Mouse (Mus musculus) retina, adult 2 months (tissue): ENCODE data around the gene Best3.
"Not testable (repeated sequence)": the region's sequence is repeated elsewhere in the genome, so short reads cannot be mapped to it uniquely, and the experiment has no call there.

ENCODE experiments used
- DNase-seq: peaks from one replicate; pipeline ENCODE4 v3.0.0-alpha.2; 2012; ENCODE audit warnings: low read depth, low spot score

Best3 gene

DNA sequence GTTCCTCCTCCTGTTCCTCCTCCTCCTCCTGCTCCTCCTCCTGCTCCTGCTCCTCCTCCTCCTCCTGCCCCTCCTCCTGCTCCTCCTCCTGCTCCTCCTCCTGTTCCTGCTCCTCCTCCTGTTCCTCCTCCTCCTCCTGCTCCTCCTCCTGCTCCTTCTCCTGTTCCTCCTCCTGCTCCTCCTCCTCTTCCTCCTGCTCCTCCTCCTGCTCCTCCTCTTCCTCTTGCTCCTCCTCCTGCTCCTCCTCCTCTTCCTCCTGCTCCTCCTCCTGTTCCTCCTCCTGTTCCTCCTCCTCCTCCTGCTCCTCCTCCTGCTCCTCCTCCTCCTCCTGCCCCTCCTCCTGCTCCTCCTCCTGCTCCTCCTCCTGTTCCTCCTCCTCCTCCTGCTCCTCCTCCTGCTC is 39.7 kb downstream of the Best3 start:
- not testable (repeated sequence) for DNase-seq

DNA sequence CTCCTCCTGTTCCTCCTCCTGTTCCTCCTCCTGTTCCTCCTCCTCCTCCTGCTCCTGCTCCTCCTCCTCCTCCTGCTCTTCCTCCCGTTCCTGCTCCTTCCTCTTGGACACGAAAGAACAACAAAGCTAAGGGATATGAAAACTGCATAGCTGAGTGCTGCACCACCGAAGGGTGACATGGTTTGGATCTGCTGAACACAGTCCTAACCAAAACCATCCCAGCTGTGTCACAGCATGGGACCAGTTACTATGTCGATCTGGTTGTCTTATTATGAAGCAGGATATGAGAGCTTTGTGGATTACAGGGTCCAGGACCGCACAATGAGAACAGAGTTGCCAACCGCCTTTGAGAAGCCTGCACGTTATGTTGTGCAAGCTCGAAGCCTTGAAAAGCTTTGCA is 40.1 kb downstream of the Best3 start:
- no peak for DNase-seq

DNA sequence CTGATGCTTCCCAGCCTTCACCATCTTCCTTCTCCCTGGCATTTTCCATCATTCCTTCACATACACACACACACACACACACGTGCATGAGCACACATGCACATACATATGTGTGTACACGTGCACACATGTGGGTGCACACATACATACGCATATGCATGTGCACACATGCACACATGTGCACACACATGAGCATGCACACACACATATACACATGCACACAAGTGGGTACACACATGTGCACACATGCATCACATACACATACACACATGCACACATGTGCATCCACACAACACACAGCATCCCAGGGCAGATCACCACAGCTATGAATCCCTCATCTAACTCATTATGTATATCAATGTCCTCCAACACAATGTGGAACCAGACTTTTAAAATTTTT is 45.0 kb downstream of the Best3 start:
- DNase-seq, result no peak

DNA sequence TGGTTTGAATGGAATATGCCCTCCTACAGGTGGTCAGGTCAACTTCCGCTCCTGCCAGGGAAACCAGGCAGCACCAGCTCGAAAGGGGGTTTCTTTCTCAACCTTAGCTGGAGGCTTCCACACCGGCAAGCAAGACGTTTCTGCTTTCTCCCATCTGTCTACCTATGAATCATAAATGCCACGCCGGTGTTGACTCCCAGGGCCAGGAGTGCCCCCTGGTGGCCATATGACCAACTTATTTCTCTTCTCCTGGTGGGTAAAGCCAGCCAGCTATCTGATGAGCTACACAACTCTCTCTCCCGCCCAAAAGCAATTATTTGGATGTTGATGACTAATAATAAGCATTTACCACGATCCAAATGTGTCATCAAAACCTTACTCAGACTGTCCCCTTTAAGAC is 47.7 kb downstream of the Best3 start:
- DNase-seq, result peak; percentile 36

DNA sequence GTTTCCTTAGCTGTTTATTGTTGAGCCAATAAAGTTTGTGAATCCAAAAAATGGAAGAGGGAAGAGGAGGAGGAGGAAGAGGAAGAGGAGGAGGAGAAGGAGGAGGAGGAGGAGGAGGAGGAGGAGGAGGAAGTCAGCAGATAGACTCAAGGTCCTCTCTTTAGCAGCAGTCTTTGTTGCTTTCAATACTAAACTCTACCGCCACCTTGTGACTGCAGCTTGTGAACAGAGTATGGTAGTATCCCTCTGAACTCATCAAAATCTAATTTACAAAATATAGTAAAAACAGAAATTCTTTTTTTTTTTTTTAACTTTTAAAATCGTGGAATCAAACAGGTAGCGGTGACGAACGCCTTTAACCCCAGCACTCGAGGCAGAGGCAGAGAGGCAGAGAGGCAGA is 54.2 kb downstream of the Best3 start:
- DNase-seq, result no peak

DNA sequence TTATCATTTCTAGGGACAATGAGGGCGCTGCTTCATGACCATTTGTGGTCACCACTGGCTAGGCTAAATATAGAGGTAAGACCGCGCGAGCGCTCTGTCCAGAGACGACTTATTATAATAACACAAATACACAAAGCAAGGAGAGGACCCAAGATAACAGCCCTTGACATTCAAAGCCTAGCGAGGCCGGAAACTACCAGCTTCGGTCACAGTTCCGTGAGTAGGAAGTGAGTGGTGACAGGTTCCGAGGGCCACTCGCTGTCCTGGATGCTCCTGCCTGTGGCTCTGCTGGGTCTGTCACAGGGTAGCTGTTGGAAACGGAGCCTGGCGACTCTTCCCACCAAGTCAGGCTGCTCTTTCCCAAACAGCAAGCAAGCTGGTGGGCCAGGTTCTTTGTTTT is 56.2 kb downstream of the Best3 start:
- no peak for DNase-seq

DNA sequence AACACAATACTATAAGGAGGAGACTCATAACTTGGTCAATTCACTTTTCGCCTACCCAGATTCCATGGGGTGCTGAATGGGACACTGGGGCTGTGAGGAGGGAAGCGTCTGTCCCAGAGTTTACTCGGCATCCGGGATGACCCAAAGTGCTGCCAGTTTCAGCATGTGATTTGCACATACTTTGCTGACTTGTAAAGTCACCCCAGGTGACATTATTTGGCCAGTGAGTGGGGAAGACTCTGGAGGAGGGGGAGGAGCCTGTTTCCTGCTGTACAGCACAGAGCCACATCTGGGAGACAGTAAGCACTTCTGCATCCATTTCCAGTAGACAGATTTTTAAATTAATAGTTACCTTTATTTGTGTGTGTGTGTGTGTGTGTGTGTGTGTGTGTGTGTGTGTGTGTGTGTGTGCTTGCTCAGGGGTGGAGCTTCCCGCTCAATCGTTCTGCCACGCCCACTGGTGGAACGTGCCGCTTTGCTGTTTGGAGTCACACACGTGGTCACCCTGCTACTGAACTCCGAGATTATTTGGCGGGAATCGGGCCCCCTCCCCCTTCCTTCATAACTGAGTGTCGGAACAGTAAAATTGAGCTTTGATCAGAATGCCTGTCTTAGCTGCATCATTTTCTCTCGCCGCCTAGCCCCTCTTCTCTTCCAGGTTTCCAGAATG is 57.5 kb downstream of the Best3 start:
- DNase-seq, result not testable (repeated sequence)

DNA sequence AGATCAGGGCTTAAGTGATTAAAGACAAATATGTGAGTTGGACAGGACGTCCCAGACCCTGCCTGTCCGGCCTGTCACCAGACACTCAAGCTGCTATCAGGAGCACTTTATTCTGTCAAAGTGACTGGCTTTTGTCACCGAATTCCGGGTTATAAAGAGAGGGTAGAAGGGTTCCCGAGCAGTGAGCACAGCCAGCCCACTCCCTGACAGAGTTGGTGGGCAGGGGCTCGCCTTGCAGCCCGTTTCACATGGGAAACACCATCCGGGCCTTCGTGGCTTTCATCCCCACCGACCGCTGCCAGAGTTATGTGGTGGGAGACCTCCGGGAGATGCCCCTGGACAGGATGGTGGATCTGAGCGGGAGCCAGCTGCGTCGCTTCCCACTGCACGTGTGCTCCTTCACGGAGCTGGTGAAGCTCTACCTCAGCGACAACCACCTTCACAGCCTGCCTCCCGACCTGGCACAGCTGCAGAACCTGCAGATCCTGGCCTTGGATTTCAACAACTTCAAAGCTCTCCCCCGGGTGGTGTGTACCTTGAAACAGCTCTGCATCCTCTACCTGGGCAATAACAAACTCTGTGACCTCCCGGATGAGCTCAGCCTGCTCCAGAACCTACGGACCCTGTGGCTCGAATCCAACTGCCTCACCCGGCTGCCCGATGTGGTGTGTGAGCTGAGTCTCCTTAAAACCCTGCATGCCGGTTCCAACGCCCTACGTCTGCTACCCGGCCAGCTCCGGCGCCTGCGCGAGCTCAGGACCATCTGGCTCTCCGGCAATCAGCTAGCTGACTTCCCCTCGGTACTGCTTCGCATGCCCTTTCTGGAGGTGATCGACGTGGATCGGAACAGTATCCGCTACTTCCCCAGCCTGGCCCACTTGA is 59.3 kb downstream of the Best3 start, which contains the start of gene Lrrc10:
TSS of gene Lrrc10 (plus strand) at position 167 of the 882 bp plus-strand sequence.
- no peak for DNase-seq

DNA sequence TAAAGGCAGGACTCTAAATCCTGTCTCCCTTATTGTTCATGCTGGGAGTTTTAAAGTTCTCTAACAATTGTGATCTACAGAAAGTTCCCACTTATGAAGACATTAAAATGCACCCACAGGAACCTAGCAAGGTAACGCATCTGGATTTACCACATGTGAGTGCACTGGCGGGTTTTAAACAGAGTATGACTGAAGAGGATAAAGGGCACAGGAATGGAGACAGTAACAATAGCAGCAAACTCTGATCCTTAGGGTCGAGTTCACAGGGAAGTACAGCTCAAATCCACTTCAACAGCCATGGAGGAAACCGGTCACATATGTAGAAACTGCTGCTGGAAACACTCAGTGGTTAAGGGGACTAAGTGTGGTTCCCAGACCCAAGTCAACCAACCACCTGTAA is 63.1 kb downstream of the Best3 start:
- DNase-seq, result no peak

DNA sequence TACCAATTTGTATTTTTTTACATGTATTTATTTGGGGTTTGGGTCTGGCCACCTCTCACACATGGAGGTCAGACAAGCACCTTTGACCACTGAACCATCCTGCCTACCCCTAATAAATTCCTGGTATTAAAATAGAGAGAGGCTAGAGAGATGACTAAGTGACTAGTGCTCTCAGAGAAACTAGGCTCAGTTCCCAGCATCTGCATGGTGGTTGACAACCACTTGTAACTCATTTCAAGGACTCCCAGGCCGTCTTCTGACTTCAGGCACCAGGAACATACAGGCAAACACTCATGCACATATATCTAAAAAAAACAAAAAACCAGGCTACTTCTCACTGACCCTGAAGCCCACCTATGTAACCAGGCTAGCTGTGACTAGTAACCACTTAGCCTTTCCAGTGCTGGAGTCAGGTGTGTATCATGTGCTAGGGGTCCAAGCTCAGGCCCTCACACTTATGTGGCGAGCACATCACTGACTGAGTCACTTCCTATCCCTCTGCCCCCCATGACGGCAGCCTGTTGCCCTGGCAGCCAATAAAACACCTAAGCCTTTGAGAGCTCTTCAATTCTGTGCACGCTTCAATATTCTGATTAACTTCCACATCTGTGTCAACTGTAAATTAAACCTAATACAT is 64.0 kb downstream of the Best3 start:
- DNase-seq, result no peak

DNA sequence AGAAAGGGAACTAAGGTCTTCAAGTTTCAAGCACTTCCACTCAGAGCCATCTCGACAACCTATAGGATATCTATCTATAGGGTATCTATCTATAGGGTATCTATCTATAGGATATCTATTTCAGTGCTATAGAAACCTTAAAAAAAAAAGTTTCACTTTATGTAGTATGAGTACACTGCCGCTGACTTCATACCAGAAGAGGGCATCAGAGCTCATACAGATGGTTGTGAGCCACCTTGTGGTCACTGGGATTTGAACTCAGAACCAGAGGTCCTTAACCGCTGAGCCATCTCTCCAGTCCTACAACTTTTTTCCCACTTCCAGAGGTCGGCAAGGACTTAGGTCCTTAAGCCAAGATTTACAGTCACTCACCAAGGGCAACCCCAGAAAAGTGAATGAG is 69.6 kb downstream of the Best3 start:
- DNase-seq, result no peak

DNA sequence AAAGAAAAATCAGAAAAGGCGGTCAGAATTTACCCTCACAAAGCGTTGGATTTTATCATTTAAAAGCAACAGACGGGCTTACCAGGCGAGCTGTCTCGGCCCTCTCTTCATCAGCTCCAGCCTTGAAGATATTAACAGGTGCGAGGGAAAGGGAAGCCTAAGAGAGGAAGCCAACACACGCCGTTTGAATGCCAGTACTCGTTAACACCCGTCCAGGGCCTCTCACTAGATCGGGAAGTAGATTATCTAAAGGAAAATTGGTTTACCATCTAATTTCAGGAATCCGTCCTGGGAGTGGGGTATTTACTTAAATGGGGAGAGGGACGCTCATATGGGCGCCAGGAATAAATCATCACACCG is 76.8 kb downstream of the Best3 start:
- no peak for DNase-seq

DNA sequence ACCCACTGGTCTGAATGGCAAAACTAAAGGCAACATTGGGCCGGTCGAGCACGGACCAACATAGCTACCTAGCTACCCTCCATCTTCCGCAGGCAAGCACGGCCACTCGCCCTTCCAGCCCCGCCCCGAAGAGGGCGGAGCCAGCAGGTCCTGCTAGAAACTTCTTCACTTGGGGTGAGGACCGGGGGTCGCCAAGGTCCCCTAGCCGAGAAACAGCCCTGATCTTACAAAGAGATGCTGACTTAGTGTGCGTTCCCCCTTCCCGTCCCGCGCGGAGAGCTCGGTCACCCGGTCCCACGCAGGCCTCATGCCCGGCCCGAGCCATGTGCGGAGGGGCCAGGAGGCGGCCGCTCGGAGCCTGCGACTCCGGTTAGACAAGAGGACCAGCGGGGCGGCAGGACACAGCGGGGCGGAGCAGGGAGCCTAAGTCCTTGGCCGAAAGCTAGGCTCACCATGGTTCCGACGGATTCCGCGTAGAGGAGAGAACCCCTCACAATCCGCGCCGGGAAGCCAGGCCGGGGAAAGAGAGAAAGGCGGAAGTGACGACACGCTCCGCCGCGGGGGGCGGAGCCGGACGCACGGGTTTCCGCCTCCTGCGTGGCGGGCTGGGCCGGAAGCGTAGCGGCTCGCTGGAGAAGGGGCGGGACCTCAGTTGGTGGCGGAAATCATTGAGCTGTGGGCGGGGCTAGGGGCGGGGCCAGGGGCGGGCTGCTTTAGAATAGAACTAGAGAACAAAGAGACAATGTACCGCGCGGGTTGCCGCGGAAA is 77.3 kb downstream of the Best3 start, which contains the start of gene Cct2:
TSS of gene Cct2 (minus strand) at position 561 of the 768 bp plus-strand sequence.
- peak; percentile 91 for DNase-seq

DNA sequence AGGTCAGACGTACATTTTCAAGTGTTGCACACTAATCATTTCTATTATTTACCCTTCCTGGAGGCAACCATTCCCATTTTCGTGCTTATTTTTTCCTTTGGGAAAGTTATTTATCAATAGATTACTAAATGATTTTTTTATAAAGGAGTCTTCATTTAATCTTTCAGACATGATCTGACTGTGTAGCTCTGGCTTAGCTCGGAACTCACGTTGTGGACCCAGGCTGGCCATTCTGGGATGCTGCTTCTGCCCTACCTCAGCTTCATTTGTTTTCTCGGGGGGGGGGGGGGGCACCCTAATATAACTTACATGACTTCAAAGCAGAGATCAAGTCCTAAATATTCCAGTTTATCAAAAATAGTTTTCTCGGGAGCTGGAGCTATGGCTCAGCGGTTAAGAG is 78.0 kb downstream of the Best3 start:
- DNase-seq, result no peak

DNA sequence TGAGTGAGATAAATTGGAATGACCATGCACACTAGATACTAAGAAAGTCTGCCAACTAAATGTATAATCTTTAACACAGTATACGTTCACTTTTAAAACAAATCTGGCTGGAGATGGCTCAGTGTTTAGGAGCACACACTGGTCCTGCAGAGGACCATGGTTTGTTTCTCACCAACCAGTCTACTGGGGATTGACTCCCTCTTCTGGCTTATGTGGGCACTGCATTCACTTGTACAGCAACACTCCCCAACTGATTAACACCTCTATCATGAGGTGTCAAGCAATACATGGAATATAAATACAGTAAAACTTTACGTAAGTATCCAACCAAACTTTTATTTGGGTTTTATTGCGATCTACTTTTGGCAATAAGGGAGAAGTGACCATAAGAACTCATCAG is 83.0 kb downstream of the Best3 start:
- DNase-seq, result no peak

DNA sequence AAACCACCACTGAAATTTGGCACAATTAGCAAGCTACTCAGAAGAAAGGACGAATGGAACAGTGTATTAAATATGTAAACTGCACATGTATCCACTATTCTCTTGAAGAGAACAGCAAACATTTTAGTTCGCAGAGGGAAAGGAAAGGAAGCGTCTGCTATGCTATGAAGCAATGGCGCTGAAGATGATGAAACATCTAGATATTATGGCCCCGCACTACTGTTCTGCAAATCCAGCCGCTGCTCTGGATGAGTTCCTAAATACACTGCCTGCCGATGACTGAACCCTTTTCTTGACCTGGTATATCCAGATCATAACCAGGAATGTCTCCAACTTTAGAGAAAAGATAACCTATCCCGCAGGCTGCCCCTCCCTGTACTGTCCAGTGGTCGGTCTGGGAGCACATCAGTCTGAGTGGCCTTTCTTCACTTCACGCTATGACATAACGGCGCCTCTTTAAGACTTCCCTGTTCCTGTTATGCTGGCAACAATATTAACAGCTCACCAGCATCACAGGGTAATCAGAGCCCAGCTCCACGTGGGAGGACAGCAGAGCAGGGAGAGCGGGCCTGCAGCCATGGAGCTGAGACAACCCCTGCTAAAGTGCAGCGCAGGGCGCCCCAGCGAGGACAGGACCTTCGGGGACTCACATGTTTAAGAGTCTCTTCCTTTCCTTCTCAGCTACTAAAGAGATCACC is 86.2 kb downstream of the Best3 start:
- DNase-seq, result no peak

DNA sequence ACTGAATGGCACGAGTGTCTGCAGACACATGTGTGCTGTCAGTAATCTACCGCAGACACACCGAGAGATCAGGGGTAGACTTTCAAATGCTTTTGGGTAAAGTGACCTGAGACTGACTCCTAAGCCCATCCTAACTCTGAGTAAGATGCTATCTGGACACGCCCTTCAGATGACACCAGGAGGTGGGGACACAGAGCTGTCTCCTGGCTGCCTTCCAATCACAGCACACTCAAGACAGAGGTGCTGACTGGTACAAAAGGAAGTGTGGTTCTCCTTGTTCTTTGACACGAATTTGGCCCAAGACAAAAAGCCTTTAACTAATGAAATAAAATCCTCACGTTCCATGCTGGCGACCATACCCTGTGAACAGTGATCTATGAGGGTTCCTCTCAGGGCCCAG is 87.1 kb downstream of the Best3 start:
- DNase-seq, result no peak
